Mouse (Mus musculus) erythroblast, embryonic 14.5 days (primary cell): ENCODE measurements at regions not wholly inside any gene's neighbourhood (a gene's known extent, or its start where the extent isn't known, plus 50 kb on each side); places are given as distances from the start of the nearest gene placed in this dataset.

Source experiments
- GATA1 ChIP-seq: IDR thresholded peaks from 2 replicates; pipeline ENCODE4 v1.6.1; 2012; ENCODE audit warnings: low read length, inconsistent platforms, mixed read lengths
- TAL1 ChIP-seq: IDR thresholded peaks from 3 replicates; pipeline ENCODE4 v1.6.1; 2012; ENCODE audit warnings: low read length, inconsistent platforms, mixed read lengths

- TF ChIP-seq GATA1 (no peak), TAL1 (no peak)
Observed at GRCm38 (mm10) chr10:98678234-98678633, 236.0 kb upstream of the Atp2b1 start.
